Mouse (Mus musculus) limb, embryonic 12.5 days (tissue): Measurements from ENCODE around the gene Thsd7a. TPM values are rescaled to one million over a fixed set of nuclear protein-coding genes. Genes with fewer than 3 reads are reported as not detected.

Experiments used
- ATAC-seq: fragments of 200-750 bp; cut with Nextera tagmentation; 2 replicates; pipeline ENCODE4 v1.8.0; 2017; ENCODE audit warnings: low read depth, moderate TSS enrichment; ENCODE audit not compliant: insufficient number of reproducible peaks, insufficient read depth, low FRiP score, low TSS enrichment
- H3K27ac ChIP-seq: fragments of 300-500 bp; sonication (generic); 2 replicates; pipeline ENCODE4 v1.5.1; 2016; ENCODE audit warnings: mild to moderate bottlenecking, moderate library complexity
- H3K27me3 ChIP-seq: fragments of 300-500 bp; sonication (generic); 2 replicates; pipeline ENCODE4 v1.6.1; 2016; ENCODE audit warnings: mild to moderate bottlenecking, moderate library complexity
- H3K36me3 ChIP-seq: fragments of 300-500 bp; sonication (generic); 2 replicates; pipeline ENCODE4 v1.6.1; 2016; ENCODE audit warnings: mild to moderate bottlenecking, moderate library complexity
- H3K4me1 ChIP-seq: fragments of 300-500 bp; sonication (generic); replicated peaks from 2 replicates; pipeline ENCODE4 v1.6.1; 2016
- H3K4me2 ChIP-seq: fragments of 300-500 bp; sonication (generic); 2 replicates; pipeline ENCODE4 v1.6.1; 2016; ENCODE audit warnings: mild to moderate bottlenecking, moderate library complexity
- H3K4me3 ChIP-seq: fragments of 300-500 bp; sonication (generic); replicated peaks from 2 replicates; pipeline ENCODE4 v1.5.1; 2016; ENCODE audit warnings: mild to moderate bottlenecking
- H3K9ac ChIP-seq: fragments of 300-500 bp; sonication (generic); replicated peaks from 2 replicates; pipeline ENCODE4 v1.6.1; 2016; ENCODE audit warnings: mild to moderate bottlenecking, moderate library complexity
- H3K9me3 ChIP-seq: fragments of 300-500 bp; sonication (generic); 2 replicates; pipeline ENCODE4 v1.6.1; 2016; ENCODE audit warnings: mild to moderate bottlenecking, moderate library complexity
- WGBS: fragments of 180-500 bp; shearing (Covaris S2); methylation state at CpG from one replicate; pipeline ENCODE4 v1.1.7; 2016; 5-methylcytosine and 5-hydroxymethylcytosine counted together
- polyA plus RNA-seq: library from polyadenylated mRNA; unstranded; fragments of >200 nt; fragmentation: Nextera tagmentation; extraction: Ambion mirVana; gene quantifications from 2 replicates; pipeline ENCODE4 v1.2.1, GENCODE M21; 2016

Thsd7a gene
- polyA plus RNA-seq, 1 experiment from 2014 or later, result 5.6 TPM

- Histone ChIP-seq H3K4me1 (no peaks in the 10 kb centered on the region), H3K36me3 (no peaks in the 10 kb centered on the region), H3K27ac (no peak overlapping the region), H3K9ac (no peak overlapping the region), H3K4me2 (no peak overlapping the region), H3K9me3 (no peaks in the 10 kb centered on the region), H3K27me3 (no peaks in the 10 kb centered on the region), H3K4me3 (no peak overlapping the region)
- no peak for ATAC-seq
- WGBS, result 80% methylated on average over 7 of the region's 7 CpGs
Measured at GRCm38 (mm10) chr6:12500888-12501287, 248.3 kb downstream of the Thsd7a start.

DNA sequence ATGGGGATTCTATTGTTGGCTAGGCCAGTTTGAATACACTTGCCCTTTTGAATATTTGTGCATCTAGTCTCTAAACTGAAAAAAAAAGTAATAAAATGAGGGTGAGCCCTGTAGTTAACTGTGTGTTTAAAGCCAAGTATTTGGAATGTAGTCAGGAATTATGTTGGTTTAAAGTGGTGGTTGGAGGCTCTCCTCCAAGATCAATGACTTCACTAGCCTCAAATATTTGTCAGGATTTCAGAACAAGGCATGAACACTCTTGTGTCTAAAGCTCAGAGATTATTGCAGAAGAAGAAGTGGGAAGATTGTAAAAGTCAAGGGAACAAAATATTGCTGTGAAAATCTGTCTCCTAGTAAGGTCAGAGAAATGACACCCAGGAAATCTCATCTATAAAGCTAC is 249.3 kb downstream of the Thsd7a start:
- H3K4me3 ChIP-seq, result no peak overlapping the region
- H3K27ac ChIP-seq, result no peak overlapping the region
- no peaks in the 10 kb centered on the region for H3K27me3 ChIP-seq
- no peaks in the 10 kb centered on the region for H3K36me3 ChIP-seq
- H3K4me1 ChIP-seq, result no peaks in the 10 kb centered on the region
- no peak for ATAC-seq
- no peaks in the 10 kb centered on the region for H3K9me3 ChIP-seq
- no peak overlapping the region for H3K9ac ChIP-seq
- no peak overlapping the region for H3K4me2 ChIP-seq

DNA sequence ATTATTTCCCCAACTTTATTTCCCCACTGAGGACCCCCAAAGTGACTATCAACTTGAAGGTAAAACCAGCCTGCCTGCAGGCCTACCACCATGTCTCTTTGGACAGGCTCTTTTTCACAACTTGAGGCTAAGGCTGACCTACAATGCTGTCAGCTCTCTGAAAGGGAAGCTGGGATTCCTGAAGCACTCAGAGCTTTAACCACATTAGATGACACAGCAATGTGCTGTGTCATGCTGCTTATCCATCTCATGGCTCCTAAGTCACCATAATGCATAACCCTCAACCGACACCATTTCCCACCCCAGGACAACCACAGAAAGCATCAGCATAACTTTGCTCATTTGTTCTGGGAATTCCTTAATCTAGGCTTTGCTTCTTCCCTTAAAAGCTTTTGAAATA is 255.6 kb downstream of the Thsd7a start:
- WGBS, result 97% methylated on average over 1 of the region's 1 CpGs
- no peak overlapping the region for H3K4me2 ChIP-seq
- H3K27me3 ChIP-seq, result no peaks in the 10 kb centered on the region
- no peak overlapping the region for H3K27ac ChIP-seq
- no peaks in the 10 kb centered on the region for H3K4me1 ChIP-seq
- ATAC-seq, result no peak
- no peak overlapping the region for H3K9ac ChIP-seq
- no peaks in the 10 kb centered on the region for H3K9me3 ChIP-seq
- H3K36me3 ChIP-seq, result no peaks in the 10 kb centered on the region
- H3K4me3 ChIP-seq, result no peak overlapping the region

- H3K4me2 ChIP-seq, result no peak overlapping the region
- H3K9me3 ChIP-seq, result no peaks in the 10 kb centered on the region
- WGBS, result 50% methylated on average over 1 of the region's 1 CpGs
- no peak for ATAC-seq
- H3K27me3 ChIP-seq, result no peaks in the 10 kb centered on the region
- H3K9ac ChIP-seq, result no peak overlapping the region
- no peak overlapping the region for H3K4me3 ChIP-seq
- no peak overlapping the region for H3K27ac ChIP-seq
- H3K4me1 ChIP-seq, result no peaks in the 10 kb centered on the region
- H3K36me3 ChIP-seq, result no peaks in the 10 kb centered on the region
Measured at GRCm38 (mm10) chr6:12488882-12489281, 260.3 kb downstream of the Thsd7a start.

- no peak overlapping the region for H3K4me3 ChIP-seq
- no peaks in the 10 kb centered on the region for H3K9me3 ChIP-seq
- H3K27me3 ChIP-seq, result no peaks in the 10 kb centered on the region
- no peak overlapping the region for H3K4me2 ChIP-seq
- WGBS, result 91% methylated on average over 5 of the region's 5 CpGs
- no peak overlapping the region for H3K9ac ChIP-seq
- no peak overlapping the region for H3K27ac ChIP-seq
- no peaks in the 10 kb centered on the region for H3K36me3 ChIP-seq
- H3K4me1 ChIP-seq, result no peaks in the 10 kb centered on the region
- no peak for ATAC-seq
Measured at GRCm38 (mm10) chr6:12481527-12482163, 267.6 kb downstream of the Thsd7a start.

DNA sequence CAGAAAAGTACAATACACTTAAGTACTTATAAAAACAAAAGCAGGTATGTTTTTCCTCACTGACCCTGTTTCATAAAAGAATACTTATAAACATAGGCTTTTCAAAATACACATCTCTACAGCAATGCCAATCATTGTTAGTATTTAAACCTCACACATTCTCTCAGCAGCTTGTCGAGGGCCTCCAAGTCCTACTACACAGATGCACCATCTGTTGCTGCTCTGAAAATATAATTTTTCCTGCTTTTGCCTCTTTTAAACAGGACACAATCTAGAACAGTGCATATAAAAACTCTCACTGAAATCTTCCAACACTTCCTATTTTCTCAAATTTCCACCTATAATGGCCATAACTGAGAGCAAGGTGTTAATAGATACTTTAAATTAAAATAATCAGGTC is 270.9 kb downstream of the Thsd7a start:
- WGBS, result 81% methylated on average over 1 of the region's 1 CpGs
- Histone ChIP-seq H3K9me3 (no peaks in the 10 kb centered on the region), H3K9ac (no peak overlapping the region), H3K27me3 (no peaks in the 10 kb centered on the region), H3K36me3 (no peaks in the 10 kb centered on the region), H3K4me2 (no peak overlapping the region), H3K27ac (no peak overlapping the region), H3K4me1 (no peaks in the 10 kb centered on the region), H3K4me3 (no peak overlapping the region)
- no peak for ATAC-seq

DNA sequence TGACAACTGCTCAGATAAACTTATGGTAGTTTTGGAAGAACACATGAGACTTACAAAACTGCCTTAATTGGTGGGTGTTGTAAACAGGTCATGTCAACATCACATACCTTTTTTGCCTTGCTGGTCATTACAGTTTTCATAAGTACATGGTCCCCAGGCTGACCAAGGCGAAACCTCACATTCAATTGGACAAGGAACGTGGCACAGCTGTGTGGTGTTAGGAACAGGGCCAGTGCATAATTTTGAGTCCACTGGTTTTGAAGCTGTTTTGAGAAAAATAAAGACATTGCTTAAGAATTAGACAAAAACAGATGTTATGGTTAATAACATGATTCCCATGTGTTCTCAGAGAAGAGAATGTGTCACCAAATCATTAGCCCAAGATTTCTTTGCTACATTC is 278.3 kb downstream of the Thsd7a start:
- no peaks in the 10 kb centered on the region for H3K36me3 ChIP-seq
- WGBS, result 87% methylated on average over 2 of the region's 2 CpGs
- H3K4me2 ChIP-seq, result no peak overlapping the region
- H3K27me3 ChIP-seq, result no peaks in the 10 kb centered on the region
- ATAC-seq, result no peak
- no peak overlapping the region for H3K27ac ChIP-seq
- no peak overlapping the region for H3K9ac ChIP-seq
- H3K4me1 ChIP-seq, result no peaks in the 10 kb centered on the region
- H3K9me3 ChIP-seq, result no peaks in the 10 kb centered on the region
- no peak overlapping the region for H3K4me3 ChIP-seq

DNA sequence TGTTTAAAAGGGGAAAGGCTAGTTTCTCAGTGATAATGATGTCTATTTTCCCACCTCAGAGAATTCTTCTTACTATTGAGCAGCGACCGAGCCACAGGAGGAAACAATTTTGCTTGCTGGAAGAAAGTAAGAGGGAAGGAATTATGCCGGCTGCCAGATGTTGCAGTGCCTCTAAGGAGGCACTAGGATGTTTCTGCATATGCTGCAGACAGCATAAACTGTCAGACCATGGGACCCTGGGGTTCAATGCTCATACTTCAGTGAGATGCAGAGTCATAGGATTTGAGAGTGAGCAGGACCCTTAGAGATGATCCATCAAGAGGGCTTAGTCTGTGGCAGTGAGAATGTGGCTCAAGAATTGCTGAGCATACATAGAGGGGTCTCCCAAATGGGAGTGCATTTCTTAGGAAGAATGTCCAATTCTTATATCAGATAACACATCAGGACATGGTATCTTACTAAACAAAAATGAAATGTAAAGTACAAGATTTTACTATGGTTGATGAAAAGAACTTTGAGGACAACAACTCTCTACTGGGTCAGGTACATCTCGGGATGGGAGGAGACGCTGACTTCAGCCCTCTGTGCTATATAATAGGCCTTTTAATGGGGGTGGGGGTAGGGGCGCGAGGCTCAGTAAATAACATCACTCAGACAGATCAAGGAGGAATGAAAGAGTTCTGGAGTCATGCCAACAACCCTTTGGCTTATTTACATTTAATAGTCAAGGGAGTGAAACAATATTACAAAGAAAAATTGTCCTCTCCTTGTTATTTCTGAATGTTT is 281.7 kb downstream of the Thsd7a start:
- H3K27me3 ChIP-seq, result no peaks in the 10 kb centered on the region
- whole genome bisulfite sequencing, result 72% methylated on average over 7 of the region's 7 CpGs
- no peak overlapping the region for H3K4me3 ChIP-seq
- H3K9ac ChIP-seq, result no peak overlapping the region
- no peak for ATAC-seq
- no peaks in the 10 kb centered on the region for H3K4me1 ChIP-seq
- no peaks in the 10 kb centered on the region for H3K36me3 ChIP-seq
- no peak overlapping the region for H3K4me2 ChIP-seq
- no peak overlapping the region for H3K27ac ChIP-seq
- H3K9me3 ChIP-seq, result no peaks in the 10 kb centered on the region

- H3K27ac ChIP-seq, result no peak overlapping the region
- no peaks in the 10 kb centered on the region for H3K27me3 ChIP-seq
- no peak overlapping the region for H3K4me3 ChIP-seq
- no peak for ATAC-seq
- WGBS, result 90% methylated on average over 4 of the region's 4 CpGs
- H3K36me3 ChIP-seq, result no peaks in the 10 kb centered on the region
- H3K4me2 ChIP-seq, result no peak overlapping the region
- H3K9me3 ChIP-seq, result no peaks in the 10 kb centered on the region
- H3K4me1 ChIP-seq, result no peaks in the 10 kb centered on the region
- H3K9ac ChIP-seq, result no peak overlapping the region
Measured at GRCm38 (mm10) chr6:12458841-12459240, 290.4 kb downstream of the Thsd7a start.

GRCm38 (mm10) chr6:12457451-12457850 is 291.8 kb downstream of the Thsd7a start:
- Histone ChIP-seq H3K4me2 (no peak overlapping the region), H3K9me3 (no peaks in the 10 kb centered on the region), H3K27me3 (no peaks in the 10 kb centered on the region), H3K4me3 (no peak overlapping the region), H3K36me3 (no peaks in the 10 kb centered on the region), H3K4me1 (no peaks in the 10 kb centered on the region), H3K9ac (no peak overlapping the region), H3K27ac (no peak overlapping the region)
- no peak for ATAC-seq
- 86% methylated on average over 1 of the region's 1 CpGs for WGBS

DNA sequence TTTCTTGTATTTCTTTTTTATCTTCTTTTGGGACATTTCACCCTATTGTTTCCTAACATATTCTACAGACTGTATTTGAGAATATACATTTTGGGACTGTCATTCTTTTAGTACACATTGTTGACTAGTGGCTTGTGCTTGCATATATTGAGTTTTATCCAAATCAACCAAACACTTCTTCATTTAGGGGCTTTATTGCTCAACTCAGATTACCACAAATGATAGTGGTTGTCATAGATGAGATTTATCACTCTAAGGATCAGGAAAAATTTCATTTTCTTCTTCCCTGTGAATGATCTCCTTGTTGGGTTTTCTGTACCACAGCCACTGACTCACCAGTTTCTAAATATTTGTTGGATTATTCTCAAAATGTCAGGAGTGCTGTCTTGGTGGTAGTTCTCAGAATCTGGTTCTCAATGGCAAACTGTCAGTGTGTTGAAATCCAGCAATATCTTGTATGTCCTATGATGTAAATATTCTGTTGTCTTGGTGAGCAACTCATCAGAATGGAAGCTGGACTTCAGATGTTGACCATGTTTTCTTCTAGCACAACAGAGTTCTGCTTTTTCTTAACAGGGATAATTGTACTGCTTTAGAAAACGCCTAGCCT is 294.2 kb downstream of the Thsd7a start:
- Histone ChIP-seq H3K27me3 (no peaks in the 10 kb centered on the region), H3K4me1 (no peaks in the 10 kb centered on the region), H3K9me3 (no peaks in the 10 kb centered on the region), H3K9ac (no peak overlapping the region), H3K36me3 (no peaks in the 10 kb centered on the region), H3K4me3 (no peak overlapping the region), H3K4me2 (no peak overlapping the region), H3K27ac (no peak overlapping the region)
- WGBS, result 63% methylated on average over 1 of the region's 1 CpGs
- no peak for ATAC-seq
